Mouse (Mus musculus): Measurements from ENCODE around the gene Ntrk2.

Gene Ntrk2

DNA sequence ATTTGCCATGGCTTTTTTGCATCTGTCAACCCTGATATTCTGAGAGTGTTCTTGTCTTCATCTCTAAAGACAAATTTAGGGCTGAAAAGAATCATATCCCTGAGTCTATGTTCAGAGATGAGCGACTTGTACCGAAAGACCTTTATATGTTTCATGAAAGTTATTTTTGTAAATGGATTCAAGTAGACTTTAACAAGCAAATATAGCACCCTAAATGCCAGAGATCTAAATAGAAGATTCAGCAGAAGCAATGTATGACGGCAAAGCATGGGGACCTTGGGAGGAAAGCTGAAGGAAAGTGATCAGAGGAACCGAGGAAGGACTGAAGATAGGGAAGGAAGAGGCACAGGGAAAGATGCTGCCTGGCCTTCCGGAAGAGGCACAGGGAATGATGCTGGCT is 303.7 kb downstream of the Ntrk2 start:
- no peak for DNase-seq (ENCODE audit: low spot score in 2 of 2)

DNA sequence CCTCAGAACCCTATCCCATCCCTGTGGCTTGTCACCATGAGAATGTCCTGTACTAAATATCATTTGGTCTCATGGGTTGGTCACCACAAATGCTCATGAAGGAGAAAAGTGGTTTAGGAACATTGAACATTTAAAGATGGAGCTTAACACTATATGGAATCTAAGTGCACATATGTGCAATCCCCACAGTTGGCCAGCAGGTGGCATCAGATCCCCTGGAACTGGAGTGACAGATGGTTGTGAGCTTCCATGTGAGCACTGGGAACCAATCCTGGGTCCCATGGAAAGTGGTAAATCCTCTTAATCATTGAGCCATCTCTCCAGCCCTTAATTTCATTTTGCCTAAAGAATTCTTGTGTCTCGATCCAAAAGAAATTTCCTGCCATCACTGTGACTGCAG is 308.3 kb downstream of the Ntrk2 start:
- no peak for DNase-seq (ENCODE audit: low spot score in 2 of 2)

DNA sequence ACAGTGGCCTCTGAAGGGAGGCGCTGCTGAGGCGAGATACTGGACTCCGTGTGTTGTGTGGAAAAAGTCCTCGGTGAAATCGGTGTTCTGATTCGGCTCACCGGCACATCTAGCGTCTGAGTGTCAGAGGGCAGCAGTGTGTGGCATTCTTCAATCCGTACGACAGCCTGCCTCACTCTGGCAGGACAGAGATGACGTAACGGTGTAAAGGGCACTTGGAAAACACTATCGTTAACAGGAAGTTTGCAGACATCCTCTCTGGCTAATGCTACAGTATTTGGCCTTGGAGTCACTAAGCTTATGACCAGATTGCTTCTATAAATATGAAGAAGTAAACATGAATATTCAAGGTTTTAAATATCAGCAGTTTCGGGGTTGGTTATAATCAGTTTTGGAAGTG is 309.2 kb downstream of the Ntrk2 start:
- DNase-seq (ENCODE audit: low spot score in 2 of 2): no peak

DNA sequence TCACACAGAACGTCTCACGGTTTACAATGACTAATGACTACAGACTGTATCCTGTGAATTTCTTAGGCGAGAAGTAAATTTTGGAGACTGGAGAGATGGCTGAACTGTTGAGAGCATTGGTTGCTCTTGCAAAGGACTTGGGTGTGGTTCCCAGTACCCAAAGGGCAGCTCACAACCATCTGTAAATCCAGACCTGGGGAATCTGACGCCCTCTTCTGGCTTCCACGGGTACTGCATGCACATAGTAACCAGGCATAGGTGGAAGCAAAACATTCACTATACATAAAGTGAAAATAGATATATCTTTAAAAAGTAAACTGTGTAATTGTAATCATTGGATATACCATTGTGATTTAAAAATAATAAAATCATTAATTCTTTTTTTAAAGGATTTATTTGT is 310.9 kb downstream of the Ntrk2 start:
- DNase-seq (ENCODE audit: low spot score in 2 of 2): no peak

DNA sequence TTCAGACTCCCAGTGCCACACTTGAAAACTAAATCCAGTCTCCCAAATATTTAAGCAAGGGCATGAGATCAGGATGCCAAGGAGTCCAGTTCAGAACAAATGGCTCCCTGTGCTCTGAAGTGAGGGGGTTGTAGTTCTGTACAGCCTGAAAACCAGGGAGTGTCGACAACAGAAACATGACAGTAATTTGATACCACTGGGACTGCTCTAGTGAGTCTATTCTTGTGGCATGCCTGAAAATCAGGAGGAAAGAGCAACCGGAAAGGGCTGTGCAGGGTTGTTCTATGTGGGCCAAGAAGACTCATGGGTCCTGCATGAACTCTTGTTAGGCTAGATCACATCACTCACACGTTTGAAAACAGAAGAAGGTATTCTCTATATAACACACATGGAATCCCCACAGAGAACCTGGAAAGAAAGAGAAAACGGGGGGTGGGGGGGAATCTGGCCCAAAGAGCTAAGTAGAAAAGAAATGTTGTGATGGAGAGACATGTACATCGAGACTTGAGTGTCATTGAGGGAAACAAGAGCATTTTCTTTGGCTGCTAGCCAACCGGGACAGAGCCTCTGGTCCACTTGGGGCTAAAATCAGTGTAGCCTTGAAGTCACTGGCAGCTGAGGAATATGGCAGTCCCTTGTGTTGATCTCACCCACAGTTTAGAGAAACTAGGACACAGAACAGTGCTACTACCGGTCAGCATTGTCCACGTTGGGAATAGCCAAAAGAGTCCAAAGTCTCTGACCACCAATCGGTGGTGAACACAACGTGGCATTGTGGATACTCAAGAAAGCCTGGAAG is 313.4 kb downstream of the Ntrk2 start:
- DNase-seq (ENCODE audit: low spot score in 2 of 2): no peak

DNA sequence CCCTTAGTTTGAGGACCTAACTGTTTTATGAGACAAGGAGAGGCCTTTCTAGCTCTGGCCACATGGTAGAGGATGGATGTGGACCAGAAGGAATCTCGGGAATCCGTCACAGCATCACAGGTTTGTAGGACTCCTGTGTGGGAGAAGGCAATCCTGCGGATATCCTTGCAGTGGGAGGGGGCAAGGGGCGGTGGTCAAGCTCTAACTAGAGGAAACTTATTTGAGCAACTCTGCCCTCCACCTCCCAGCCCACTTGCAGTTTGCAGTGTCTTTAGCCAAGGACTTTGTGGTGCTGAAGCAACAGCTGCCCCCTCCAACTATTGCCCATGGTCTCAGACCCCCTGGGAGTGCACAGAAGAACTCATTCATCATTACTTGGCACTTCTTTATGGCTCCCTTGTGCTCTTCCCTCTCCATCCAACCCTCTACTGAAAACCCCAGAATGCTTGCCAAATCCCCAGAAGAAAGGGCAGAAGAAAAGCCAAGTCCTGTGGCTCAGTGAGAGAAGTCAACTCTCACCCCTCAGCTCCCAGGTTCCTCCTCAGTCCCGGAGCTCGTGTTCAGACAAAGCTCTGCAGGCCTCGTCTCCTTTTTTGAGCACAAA is 336.9 kb downstream of the Ntrk2 start:
- DNase-seq (ENCODE audit: low spot score in 2 of 2): no peak

DNA sequence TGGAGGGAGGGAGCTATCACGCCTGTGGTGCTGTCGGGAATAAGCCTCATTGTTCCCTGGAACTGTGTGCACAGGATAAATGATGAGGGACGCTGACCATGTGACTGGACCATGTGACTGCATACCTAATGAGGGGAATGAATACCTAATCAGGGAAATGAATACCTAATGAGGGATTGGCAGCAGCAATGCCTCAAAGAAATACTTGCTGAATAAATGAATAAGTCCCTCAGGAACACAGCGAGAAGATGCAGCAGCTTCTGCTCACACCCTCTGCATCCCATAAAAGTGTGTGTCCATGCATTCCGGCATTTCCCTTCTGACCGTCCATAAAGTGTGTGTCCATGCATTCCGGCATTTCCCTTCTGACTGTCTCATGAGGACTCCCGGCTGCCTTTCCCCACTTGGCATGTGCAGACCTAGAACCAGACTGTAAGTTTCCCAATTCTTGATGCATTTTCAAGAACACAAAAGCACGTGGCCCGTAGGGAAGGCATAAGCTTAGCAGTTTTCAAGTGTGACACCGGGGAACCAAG is 338.0 kb downstream of the Ntrk2 start:
- no peak for DNase-seq (ENCODE audit: low spot score in 2 of 2)

DNA sequence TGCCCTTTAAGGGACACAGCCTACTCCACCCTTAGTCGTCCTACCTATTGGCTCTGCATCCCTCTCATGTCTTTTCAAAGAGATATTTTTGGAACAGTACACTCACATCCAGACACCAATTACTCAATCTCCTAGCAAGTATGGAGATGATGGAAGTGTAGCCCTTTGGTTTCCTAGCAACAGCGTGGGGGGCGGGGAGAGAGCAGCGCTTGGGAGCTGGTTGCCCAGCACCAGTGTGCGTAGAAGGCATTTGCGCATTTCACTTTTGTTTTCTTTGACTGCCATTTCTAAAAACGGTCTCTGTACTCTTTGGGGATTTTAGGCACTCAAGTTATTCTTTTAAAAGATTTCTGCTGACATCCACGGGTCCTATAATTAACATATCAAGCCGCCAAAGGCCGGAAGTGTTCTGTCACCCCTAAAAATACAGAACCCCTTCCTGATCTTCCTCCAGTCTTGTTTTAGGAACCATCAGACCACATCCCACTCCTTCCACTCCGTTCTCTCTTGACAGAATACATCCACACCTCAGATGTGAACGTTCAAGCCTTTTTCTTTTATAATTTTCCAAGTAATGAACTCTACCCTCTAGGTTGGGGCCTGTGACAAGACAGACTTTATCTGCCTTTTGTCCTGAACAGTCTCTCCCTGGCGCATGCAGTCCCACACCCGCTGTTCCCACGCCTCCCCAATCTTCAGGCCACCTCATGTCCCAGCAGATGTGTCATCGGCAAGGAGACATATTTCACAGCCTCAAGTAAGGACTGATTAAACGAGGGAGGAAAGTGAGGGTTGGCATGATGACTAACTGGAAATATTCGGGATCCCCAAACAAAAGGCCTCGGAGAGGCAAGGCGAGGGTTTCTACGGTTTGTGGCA is 339.5 kb downstream of the Ntrk2 start:
- no peak for DNase-seq (ENCODE audit: low spot score in 2 of 2)

DNA sequence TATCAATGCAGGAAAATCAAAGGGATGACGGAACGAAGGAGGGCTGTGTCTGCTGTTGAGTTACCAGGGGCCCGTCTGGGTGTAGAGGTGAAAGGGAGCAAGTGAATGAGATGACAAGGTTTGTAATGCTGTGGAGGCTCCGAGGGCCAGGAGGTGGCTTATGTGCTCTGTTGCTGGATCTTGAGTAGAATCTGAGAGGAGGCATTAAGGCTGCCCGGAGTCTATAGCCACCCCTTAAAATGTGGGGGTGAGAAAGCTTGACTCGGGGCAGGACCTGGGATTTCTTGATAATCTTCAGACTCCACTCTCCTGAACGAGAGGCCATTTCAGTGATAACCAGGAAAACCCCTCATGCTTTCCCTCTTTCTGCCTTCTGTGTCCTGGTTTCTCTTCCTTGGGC is 340.2 kb downstream of the Ntrk2 start:
- no peak for DNase-seq (ENCODE audit: low spot score in 2 of 2)

DNA sequence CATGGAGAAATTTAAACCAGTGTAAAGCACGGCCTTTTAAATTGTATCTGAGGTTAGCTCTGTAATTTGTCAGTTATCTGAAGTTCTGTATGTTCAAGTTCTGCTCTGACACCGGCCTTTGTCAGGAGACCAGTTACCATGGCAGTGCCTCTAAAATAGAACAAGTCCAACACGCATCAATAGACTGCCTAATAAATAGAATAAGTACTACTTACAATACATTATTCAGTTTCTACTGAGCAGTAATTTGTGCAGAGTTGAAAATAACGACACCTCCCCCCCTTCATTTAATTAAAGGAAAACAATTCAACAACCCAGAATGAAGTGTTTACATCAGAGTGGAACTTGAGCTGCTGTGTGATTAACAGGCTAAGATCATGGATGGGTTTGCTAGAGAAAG is 341.6 kb downstream of the Ntrk2 start:
- no peak for DNase-seq (ENCODE audit: low spot score in 2 of 2)

DNA sequence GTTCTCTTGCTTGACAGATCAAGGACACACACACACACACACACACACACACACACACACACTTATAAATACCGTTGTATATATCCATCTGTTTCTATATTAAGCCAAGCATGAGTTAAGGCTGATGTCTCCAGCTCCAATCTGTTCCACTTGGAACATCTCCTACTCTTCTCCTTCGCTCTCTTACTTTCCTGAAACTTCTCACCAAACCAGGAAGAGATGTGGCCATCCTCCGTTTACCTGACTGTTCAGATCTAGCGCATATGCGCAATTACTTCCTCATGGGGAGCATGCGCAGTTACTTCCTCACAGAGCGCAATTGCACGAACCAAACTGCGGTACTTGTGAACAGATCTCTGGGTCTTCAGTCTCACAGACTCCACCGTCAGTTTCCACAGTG is 342.4 kb downstream of the Ntrk2 start:
- no peak for DNase-seq (ENCODE audit: low spot score in 2 of 2)

DNA sequence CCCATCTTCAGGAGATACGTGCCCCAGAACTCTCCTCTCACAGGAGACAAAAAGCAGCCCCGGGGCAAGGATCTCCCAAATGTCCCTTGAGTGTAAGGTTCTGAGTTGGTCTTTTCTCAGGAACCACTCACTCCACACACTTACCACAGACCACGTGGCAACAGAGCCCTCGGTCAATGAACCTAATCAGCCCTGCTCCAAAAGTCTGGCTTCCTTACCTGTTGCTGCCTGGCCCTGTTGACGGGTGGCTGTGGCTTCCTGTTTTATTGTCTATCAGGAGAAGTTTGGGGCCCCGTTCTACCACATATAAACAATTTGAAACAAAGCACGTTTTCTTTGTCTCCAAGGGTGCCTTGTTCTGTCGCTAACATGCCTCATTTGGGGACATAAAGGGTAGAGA is 357.6 kb downstream of the Ntrk2 start:
- DNase-seq (ENCODE audit: low spot score in 2 of 2): no peak

DNA sequence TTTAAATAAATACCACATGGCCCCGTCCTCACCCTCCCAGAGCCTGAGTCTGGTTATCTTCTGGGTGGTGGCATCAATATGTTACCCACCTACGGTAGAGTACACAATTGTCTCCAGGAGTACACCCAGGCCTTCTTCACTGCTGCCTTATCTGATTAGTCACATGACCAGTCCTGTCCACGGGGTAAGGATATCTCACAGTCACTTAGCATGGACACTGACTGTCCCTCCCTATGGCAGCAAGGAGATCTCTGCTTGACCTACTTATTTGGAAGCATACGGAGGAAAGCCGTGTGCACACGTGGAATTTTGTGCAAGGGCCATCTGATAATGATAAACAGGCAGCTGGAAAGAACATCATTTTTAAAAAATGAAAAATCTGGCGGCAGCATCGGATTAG is 367.5 kb downstream of the Ntrk2 start:
- no peak for DNase-seq (ENCODE audit: low spot score in 2 of 2)

DNA sequence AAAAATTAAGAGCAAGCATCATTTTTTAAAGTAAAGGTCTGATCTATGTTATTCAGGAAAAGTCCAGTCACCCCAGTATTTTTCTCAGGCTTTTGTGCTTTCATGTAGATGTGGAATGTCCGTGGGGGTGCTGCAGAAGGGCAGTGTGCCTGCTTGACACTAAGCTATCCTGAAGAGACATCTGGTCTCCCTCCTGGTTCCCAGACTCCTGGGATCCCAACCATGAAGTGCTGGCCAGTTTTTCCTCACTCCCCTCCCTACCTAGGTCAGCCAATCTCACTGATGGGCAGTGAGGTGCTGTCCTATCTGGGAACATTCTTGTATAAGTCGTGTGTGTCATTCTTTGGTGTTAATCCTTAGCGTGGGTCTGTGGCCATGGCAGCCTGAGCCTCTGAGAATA is 369.7 kb downstream of the Ntrk2 start:
- DNase-seq (ENCODE audit: low spot score in 2 of 2): no peak

DNA sequence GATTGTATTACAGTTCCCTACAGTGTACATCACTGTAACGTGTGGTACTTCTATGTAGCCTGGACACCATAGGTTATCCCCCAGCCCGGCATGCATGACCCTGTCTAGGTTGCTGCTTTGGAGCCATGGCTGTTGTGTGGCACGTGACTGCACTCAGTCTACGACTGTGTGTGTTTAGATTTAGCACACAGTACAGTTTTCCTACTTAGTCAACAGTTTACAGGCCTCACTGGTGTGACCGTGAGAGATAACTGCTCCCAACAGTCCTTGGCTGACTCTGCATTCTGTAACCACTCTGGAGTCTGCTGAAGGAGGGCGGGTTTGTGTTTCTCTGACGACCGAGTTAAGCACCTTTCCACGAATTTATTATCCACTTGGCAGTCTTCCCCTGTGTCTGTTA is 370.1 kb downstream of the Ntrk2 start:
- DNase-seq (ENCODE audit: low spot score in 2 of 2): no peak

DNA sequence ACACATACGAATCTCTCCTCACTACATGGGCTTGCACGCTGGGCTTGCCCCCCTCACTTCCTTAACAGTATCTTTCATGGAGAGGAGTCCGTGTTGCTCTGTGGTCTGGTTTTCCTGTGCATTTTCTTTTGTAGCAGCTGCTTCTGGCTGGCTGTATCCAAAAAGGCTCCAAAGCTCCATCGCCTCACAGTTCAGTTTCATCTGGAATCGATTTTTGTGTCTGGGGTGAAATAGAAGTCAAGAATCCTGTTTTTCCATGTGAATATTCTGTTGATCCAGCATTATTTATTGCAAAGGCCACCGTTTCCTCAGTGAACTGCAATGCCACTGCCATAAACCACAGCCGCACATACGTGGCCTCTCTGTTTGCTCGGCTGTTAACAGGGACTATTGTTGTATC is 370.6 kb downstream of the Ntrk2 start:
- no peak for DNase-seq (ENCODE audit: low spot score in 2 of 2)

DNA sequence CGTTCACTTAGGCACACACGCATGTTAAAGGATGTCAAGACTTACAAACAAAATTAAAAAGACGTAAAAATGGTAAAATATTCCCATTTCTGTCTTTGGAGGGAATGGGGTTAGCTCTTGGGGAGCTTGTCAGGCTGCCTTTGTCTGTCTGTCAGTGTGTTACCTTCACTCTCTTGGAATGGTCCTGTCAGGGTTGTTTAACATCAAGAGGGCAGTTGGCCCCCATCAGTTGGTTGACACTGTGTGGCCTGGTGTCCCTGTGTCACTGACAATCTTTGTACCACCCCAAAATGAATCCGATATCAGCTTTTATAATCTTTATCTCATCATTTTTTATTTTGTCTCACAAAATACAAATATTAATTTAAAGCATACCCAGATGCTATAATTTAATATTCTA is 373.6 kb downstream of the Ntrk2 start:
- DNase-seq (ENCODE audit: low spot score in 2 of 2): no peak

DNA sequence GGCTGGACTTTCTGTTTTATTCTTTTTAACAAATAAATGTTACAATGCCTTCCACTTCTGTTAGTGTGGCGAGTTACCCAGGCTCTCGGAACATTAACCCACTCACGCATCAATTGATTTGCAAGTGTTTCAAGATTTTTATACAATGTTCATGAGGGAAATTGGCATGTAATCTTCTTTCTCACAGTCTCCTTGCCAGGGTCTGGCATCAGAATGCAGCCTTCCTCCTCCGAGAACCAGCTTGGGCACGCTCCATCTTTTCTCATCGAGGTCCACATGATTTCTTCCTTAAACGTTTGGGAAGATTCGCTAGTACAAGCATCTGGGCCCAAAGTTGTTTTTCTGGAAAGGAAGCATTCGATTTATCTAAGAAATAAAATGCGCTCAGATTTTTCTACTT is 374.4 kb downstream of the Ntrk2 start:
- no peak for DNase-seq (ENCODE audit: low spot score in 2 of 2)

DNA sequence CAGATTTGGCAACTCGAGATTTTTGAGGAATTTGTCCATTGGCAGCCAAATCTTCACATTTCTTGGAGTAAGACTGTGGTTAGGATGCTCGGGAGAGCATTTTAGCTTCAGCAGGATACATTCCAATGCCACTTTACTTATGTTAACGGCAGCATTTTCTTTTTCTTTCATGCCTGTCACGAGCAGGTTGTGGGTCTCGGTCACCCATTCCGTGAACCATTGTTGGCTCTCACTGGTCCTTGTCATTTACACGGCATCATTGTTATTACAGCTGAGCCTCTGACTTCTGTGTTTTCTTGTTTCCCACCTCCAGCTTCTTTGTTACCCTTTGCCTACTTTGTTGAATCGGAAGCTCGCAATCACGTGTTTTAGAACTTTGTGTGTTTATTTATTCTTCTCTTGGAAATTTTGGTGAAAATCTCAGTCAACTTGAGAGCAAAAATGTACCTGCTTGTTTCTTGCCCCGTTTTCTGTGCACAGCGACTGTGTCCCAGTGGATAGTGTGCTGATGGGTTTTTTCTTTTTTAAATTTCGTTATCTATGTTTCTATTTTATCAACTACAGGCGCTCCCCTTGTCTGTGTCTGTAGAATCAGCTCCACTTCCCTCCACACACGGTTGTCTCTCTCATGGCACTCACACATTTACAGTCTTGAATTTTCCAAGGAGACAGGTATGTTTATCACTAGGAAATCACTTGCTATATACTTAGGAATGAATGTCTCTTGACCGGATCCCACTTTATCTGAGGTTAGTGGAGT is 375.0 kb downstream of the Ntrk2 start:
- DNase-seq (ENCODE audit: low spot score in 2 of 2): no peak

DNA sequence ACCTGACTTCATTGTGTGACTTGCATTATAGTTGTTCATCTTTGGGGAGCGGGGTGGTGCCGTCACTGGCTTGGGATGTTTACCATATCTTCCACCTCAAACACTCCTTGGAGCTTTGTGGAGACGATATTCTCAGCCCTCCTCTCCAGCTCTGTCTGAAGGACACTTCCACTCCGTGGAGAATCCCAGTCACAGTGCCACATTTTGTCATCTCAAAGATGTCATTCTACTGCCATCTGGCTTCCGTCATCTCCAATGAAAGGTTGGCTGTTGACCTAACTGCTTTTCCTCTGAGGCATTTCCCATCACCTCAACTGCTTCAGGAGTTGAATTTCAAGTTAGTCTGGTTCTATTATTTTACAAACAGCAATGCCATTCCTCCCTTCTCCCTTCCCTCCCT is 376.3 kb downstream of the Ntrk2 start:
- DNase-seq (ENCODE audit: low spot score in 2 of 2): no peak

Data from thymus, postnatal 10 days (tissue).